21 mouse cellular contexts compared by ENCODE assay signal in the genomic region with DNA sequence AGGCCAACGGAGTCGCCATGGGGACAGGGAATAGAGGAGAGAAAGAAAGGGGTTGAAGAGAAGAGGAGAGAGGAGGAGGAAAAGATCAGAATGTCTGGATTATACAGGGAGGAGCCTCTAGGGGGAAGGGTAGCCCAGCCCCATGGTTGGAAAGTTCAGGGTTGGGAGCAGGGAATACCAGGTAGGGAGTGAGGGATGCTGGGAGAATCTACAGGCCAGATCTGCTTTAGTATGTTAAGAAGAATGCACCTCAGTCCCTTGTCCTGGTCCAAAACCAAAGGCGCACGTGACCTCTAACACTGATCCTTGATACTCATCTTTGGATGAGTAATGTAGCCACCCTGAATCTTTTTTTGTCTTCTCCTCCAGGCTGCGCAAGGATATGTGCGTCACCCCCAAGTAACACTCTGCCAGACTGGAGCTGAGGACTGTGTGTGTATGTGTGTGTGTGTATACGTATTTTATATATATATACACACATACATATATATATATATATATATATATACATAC. TPM values are rescaled to one million over a fixed set of nuclear protein-coding genes. Genes with fewer than 3 reads are reported as not detected.
DNase-seq lines count a peak whose midpoint lies in the region; ATAC-seq and TF ChIP-seq lines count a peak whose summit lies in the region.
"Had no signal": no experiment of that assay in that cellular context is flagged by ENCODE, and none has a peak within 500 bp of the region (broad histone marks: within the 10 kb centered on the region; RNA-seq: fewer than 3 reads in every experiment).

No protein-coding gene starts in this region.

- H3K36me3 ChIP-seq in stomach, embryonic 16.5 days (ENCODE audit: control insufficient read depth, insufficient read depth, low read length): no peaks in the 10 kb centered on the region
- H3K36me3 ChIP-seq in stomach, postnatal 0 days (ENCODE audit: control insufficient read depth, insufficient read depth, low read length): no peaks in the 10 kb centered on the region
- H3K36me3 ChIP-seq in intestine, postnatal 0 days (ENCODE audit: control insufficient read depth, insufficient read depth): no peaks in the 10 kb centered on the region
- H3K36me3 ChIP-seq: embryonic facial prominence, embryonic 13.5 days; hindbrain, embryonic 10.5 days; intestine, embryonic 15.5 days had no signal

- DNase-seq in adrenal gland, adult 8-10 months: peak; percentile 48
- DNase-seq in adrenal gland, postnatal 4 days (ENCODE audit: low spot score in 2 of 2): no peak
- DNase-seq in stomach, postnatal 0 days (ENCODE audit: low spot score): no peak
- DNase-seq in adrenal gland, postnatal 36 days: peak; percentile 43 to 63
- no peak for DNase-seq in right cerebral cortex, postnatal 25 days
- DNase-seq in urinary bladder, adult 2 months (ENCODE audit: low spot score): no peak
- DNase-seq: cerebellum, adult 11 months; cerebellum, adult 8-10 months; cerebellum, postnatal 14 days; gastrocnemius, adult 2 months; heart, adult 2 months; kidney, adult 2 months had no signal

- H3K4me3 ChIP-seq in stomach, embryonic 16.5 days (replicated peaks; ENCODE audit: low read length): no peak overlapping the region
- H3K4me3 ChIP-seq in stomach, postnatal 0 days (ENCODE audit: low read depth, low read length): no peak overlapping the region
- H3K4me3 ChIP-seq in intestine, postnatal 0 days (ENCODE audit: low read depth, low read length): no peak overlapping the region
- H3K4me3 ChIP-seq: embryonic facial prominence, embryonic 13.5 days; forebrain, embryonic 13.5 days; gastrocnemius, adult 2 months; heart, adult 2 months; heart, embryonic 12.5 days; hindbrain, embryonic 10.5 days; intestine, embryonic 15.5 days had no signal

- no peaks in the 10 kb centered on the region for H3K9me3 ChIP-seq in stomach, embryonic 16.5 days (replicated peaks; ENCODE audit: control insufficient read depth, low read length)
- H3K9me3 ChIP-seq in stomach, postnatal 0 days (ENCODE audit: control insufficient read depth, low read length): no peaks in the 10 kb centered on the region
- H3K9me3 ChIP-seq in intestine, postnatal 0 days (ENCODE audit: control insufficient read depth): no peaks in the 10 kb centered on the region
- H3K9me3 ChIP-seq: embryonic facial prominence, embryonic 13.5 days; forebrain, embryonic 13.5 days; heart, embryonic 12.5 days; hindbrain, embryonic 10.5 days; intestine, embryonic 15.5 days had no signal

- peaks cover 8% of the 10 kb centered on the region; the same call in 1 of the 2 replicates for H3K4me1 ChIP-seq in stomach, embryonic 16.5 days (ENCODE audit: control insufficient read depth, insufficient read depth, low read length)
- H3K4me1 ChIP-seq in stomach, postnatal 0 days (replicated peaks; ENCODE audit: control insufficient read depth, insufficient read depth): no peaks in the 10 kb centered on the region
- no peaks in the 10 kb centered on the region for H3K4me1 ChIP-seq in intestine, postnatal 0 days (replicated peaks; ENCODE audit: control insufficient read depth, insufficient read depth, low read length)

- H3K27ac ChIP-seq in stomach, embryonic 16.5 days (ENCODE audit: low read length): no peak overlapping the region
- no peak overlapping the region for H3K27ac ChIP-seq in stomach, postnatal 0 days (replicated peaks)
- no peak overlapping the region for H3K27ac ChIP-seq in intestine, postnatal 0 days (ENCODE audit: low read depth, low read length)
- H3K27ac ChIP-seq: embryonic facial prominence, embryonic 13.5 days; forebrain, embryonic 13.5 days; gastrocnemius, adult 2 months; heart, adult 2 months; hindbrain, embryonic 10.5 days; hindbrain, embryonic 14.5 days; intestine, embryonic 15.5 days had no signal

- ATAC-seq in stomach, embryonic 16.5 days (ENCODE audit: insufficient read depth, low FRiP score): 0 out of 2 replicates have a peak, but pooled peaks have one; percentile 8
- no peak for ATAC-seq in stomach, postnatal 0 days (ENCODE audit: low FRiP score, low TSS enrichment)
- ATAC-seq in intestine, postnatal 0 days: no peak
- ATAC-seq: forebrain, embryonic 13.5 days; intestine, embryonic 15.5 days had no signal

- H3K27me3 ChIP-seq in stomach, embryonic 16.5 days (ENCODE audit: control insufficient read depth, insufficient read depth, low read length): no peaks in the 10 kb centered on the region
- no peaks in the 10 kb centered on the region for H3K27me3 ChIP-seq in stomach, postnatal 0 days (ENCODE audit: control insufficient read depth, insufficient read depth, low read length)
- no peaks in the 10 kb centered on the region for H3K27me3 ChIP-seq in intestine, postnatal 0 days (replicated peaks; ENCODE audit: control insufficient read depth, insufficient read depth, low read length)
- H3K27me3 ChIP-seq: CH12.LX; embryonic facial prominence, embryonic 13.5 days; forebrain, embryonic 13.5 days; heart, embryonic 12.5 days; intestine, embryonic 15.5 days had no signal

- TF ChIP-seq EP300 in stomach, postnatal 0 days (optimal IDR thresholded peaks at IDR 0.05): no peak

- H3K4me2 ChIP-seq in stomach, embryonic 16.5 days (ENCODE audit: low read depth, low read length): no peak overlapping the region
- no peak overlapping the region for H3K4me2 ChIP-seq in stomach, postnatal 0 days (replicated peaks; ENCODE audit: low read depth)
- H3K4me2 ChIP-seq in intestine, postnatal 0 days (replicated peaks; ENCODE audit: low read depth): no peak overlapping the region
- H3K4me2 ChIP-seq: embryonic facial prominence, embryonic 13.5 days; forebrain, embryonic 13.5 days; heart, embryonic 12.5 days; hindbrain, embryonic 14.5 days; intestine, embryonic 15.5 days had no signal

- 87% methylated on average over 7 of the region's 7 CpGs for WGBS in stomach, embryonic 16.5 days
- 88% methylated on average over 7 of the region's 7 CpGs for WGBS in stomach, postnatal 0 days
- WGBS in intestine, postnatal 0 days: 91% methylated on average over 7 of the region's 7 CpGs

- H3K9ac ChIP-seq in stomach, embryonic 16.5 days (ENCODE audit: low read length): no peak overlapping the region
- H3K9ac ChIP-seq in stomach, postnatal 0 days (ENCODE audit: low read length): no peak overlapping the region
- no peak overlapping the region for H3K9ac ChIP-seq in intestine, postnatal 0 days (ENCODE audit: low read depth, low read length)
- H3K9ac ChIP-seq: embryonic facial prominence, embryonic 13.5 days; forebrain, embryonic 13.5 days; heart, embryonic 12.5 days; hindbrain, embryonic 14.5 days; intestine, embryonic 15.5 days had no signal

- no peak for TF ChIP-seq CTCF in stomach, postnatal 0 days (IDR thresholded peaks at IDR 0.05; ENCODE audit: low read depth)
- no peak for TF ChIP-seq CTCF in intestine, postnatal 0 days (IDR thresholded peaks at IDR 0.05; ENCODE audit: low read depth)

RNA-seq across cellular contexts. Expression of a gene that starts 5.5 kb away (rescaled TPM):
- total RNA-seq in adrenal gland, adult 8-10 months (2022): under 1 TPM in 1 of 4 experiments, not detected in 3; 0.89 TPM
- 1 to 10 TPM; 3.8 to 5.3 TPM for total RNA-seq in adrenal gland, postnatal 4 days (2021)
- polyA plus RNA-seq in stomach, embryonic 16.5 days (2015; fragmentation: Nextera tagmentation; extraction: Ambion mirVana): 1.1 and 6.1 TPM in 2 replicates
- polyA plus RNA-seq in stomach, postnatal 0 days (2015; fragmentation: Nextera tagmentation; extraction: Ambion mirVana): 1.5 and 1.6 TPM in 2 replicates
- total RNA-seq in adrenal gland, postnatal 36 days (2021): not detected
- polyA plus RNA-seq in intestine, postnatal 0 days (2015; fragmentation: Nextera tagmentation; extraction: Ambion mirVana): not detected in 2 replicates
- polyA plus RNA-seq in urinary bladder, adult 2 months (2012; rRNA removed): 0.34 and 1.5 TPM in 2 replicates
- total RNA-seq: CH12.LX had no signal
- polyA plus RNA-seq: forebrain, embryonic 13.5 days had no signal

RNA-seq across cellular contexts. Expression of a gene that starts 45.9 kb away (rescaled TPM):
- 10 to 100 TPM in 1 of 4 experiments, 1 to 10 TPM in 3; 5.9 to 11.7 (median 7.2) TPM for total RNA-seq in adrenal gland, adult 8-10 months (2022)
- 1 to 10 TPM; 4.5 to 4.9 TPM for total RNA-seq in adrenal gland, postnatal 4 days (2021)
- 0.87 and 1.4 TPM in 2 replicates for polyA plus RNA-seq in stomach, embryonic 16.5 days (2015; fragmentation: Nextera tagmentation; extraction: Ambion mirVana)
- polyA plus RNA-seq in stomach, postnatal 0 days (2015; fragmentation: Nextera tagmentation; extraction: Ambion mirVana): 2.5 and 2.9 TPM in 2 replicates
- total RNA-seq in adrenal gland, postnatal 36 days (2021): 10 to 100 TPM in 1 of 2 experiments, 1 to 10 TPM in 1; 5.5 to 12.9 TPM
- 0.52 and 0.78 TPM in 2 replicates for polyA plus RNA-seq in intestine, postnatal 0 days (2015; fragmentation: Nextera tagmentation; extraction: Ambion mirVana)
- polyA plus RNA-seq in urinary bladder, adult 2 months (2012; rRNA removed): 9.1 and 11.1 TPM in 2 replicates
- total RNA-seq: CH12.LX had no signal

Comparison
In these comparisons a context has a peak if more than half of its experiments do, and no peak if none do; other contexts are left out.
1. DNase-seq: peak in adrenal gland, adult 8-10 months (single experiment) and adrenal gland, postnatal 36 days (2 of 2); none in adrenal gland, postnatal 4 days (0 of 2), stomach, postnatal 0 days (single experiment), right cerebral cortex, postnatal 25 days (single experiment) and urinary bladder, adult 2 months (single experiment).